Mouse (Mus musculus) heart, postnatal 25 days (tissue): ENCODE results near the gene Pllp. TPM values are rescaled to one million over a fixed set of nuclear protein-coding genes. Genes with fewer than 3 reads are reported as not detected.

Experiments used
- DNase-seq: peaks from one replicate; pipeline ENCODE4 v3.0.0; 2022; ENCODE audit warnings: low spot score
- intact Hi-C: fragments of 180-260 bp; cut with DNase I; formaldehyde crosslinking; loops from one replicate; pipeline ENCODE4 v1.15.1; 2025
- total RNA-seq, 2 experiments: library from RNA; stranded (reverse); gene quantifications; 2 replicates each; pipeline ENCODE4 v1.2.3; 2021

The Pllp gene
- total RNA-seq, 2 experiments from 2014 or later = 0.39 TPM; not detected in 1

- intact Hi-C loops = no loop called here
- no peak for DNase-seq
Measured at GRCm38 (mm10) chr8:94664722-94665121, 31.4 kb downstream of the Pllp start.

- DNase-seq = no peak
- intact Hi-C loops = no loop called here
Measured at GRCm38 (mm10) chr8:94660418-94660817, 35.7 kb downstream of the Pllp start.

DNA sequence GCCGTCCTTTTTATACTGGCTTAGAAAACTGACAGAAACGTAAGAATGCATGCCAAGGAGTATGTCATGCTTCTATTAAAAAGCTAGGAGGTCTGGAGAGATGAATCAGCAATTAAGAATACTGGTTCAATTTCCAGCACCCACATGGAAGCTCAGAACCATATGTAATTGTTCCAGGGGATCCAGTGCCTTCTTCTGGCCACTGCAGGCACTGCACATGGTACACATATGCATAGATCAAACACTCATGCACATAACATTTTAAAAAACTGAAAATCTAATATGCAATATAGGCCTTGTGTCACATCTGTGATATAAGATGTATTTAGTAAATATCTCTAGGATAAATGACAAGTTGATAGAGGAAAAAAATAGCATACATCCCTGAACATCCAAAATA, 38.0 kb downstream of the Pllp start:
- intact Hi-C loops = loop anchor here (5.0 kb wide), 1 partner anchor 56 kb away; the partner anchor contains the start of genes Fam192a and Rspry1
- no peak for DNase-seq

DNA sequence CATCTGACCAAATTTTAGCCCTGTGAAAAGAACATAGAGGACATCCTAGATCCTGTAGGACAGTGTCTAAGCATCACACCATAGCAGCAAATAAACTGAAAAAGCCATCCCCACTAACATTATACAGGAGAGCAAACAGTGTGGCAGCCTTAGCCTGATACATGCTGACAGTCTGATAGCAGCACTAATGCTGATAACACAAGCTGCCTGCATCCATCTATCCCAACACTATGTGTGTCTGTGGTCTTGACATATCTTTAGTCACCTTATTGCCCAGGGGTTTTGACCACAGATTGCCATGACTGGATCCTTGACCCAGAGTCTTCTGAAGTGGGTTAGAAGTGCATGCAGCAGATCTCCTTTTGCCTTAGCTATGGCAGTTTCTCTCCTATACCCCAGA, 41.1 kb downstream of the Pllp start:
- no peak for DNase-seq
- intact Hi-C loops = loop anchor here (5.0 kb wide), 1 partner anchor 53 kb away; the partner anchor contains the start of genes Fam192a and Rspry1

DNA sequence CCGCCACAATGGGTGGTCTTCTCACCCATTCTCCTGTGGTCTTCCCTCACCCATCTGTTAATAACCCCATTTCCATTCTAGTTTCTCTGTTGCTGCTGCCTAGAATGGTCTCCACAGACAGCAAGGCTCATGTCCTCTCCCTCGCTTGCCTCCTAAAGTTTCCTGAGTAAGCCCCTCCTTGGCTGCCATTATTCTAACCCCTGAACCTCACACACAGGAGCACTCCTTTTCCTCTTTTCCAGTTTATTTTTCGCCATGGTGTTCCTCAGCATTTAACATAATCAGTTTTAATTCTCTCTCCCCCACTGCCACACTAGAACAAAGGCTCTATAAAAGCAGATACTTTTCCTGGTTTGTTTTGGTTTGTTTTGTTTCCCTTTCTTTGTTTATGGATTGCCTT, 43.1 kb downstream of the Pllp start:
- no peak for DNase-seq
- intact Hi-C loops = no loop called here

DNA sequence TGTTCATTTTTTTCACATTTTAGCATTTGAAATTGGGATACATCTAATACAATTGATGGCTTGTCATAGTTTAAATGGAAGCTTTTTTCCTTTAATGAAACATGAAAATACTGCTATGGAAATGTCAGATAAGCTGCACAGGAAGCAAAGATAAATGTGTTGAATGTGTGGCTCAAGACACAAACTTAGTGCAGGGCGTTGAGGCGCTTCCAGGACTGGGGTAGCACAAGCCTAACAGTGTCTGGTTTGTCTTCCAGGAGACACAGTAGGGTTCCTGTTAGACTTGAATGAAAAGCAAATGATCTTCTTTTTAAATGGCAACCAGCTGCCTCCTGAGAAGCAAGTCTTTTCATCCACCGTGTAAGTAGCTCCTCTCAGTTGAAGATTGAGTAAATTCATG, 46.6 kb downstream of the Pllp start:
- intact Hi-C loops = no loop called here
- no peak for DNase-seq

GRCm38 (mm10) chr8:94646165-94646564, 49.9 kb downstream of the Pllp start:
- DNase-seq = no peak
- intact Hi-C loops = no loop called here

- intact Hi-C loops = no loop called here
- no peak for DNase-seq
Measured at GRCm38 (mm10) chr8:94645202-94645601, 50.9 kb downstream of the Pllp start.

DNA sequence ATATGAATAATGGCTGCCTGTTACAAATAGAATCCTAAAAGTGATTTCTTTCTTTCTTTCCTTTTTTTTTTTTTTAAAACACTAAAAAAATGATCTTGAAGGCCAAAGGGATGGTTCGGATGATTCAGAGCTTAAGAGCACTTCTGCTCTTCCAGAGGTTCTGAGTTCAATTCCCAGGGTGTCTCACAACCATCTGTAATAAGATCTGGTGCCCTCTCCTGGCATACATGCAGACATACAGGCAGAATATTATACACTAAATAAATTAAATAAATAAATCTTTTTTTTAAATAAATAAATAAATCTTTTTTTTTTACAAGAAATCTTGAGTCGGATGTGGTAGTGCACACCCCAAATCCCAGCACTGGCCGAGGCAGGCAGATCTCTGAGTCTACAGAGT, 54.1 kb downstream of the Pllp start:
- intact Hi-C loops = no loop called here
- DNase-seq = no peak

- intact Hi-C loops = no loop called here
- no peak for DNase-seq
Measured at GRCm38 (mm10) chr8:94641183-94641582, 54.9 kb downstream of the Pllp start.

GRCm38 (mm10) chr8:94634211-94634610, 61.9 kb downstream of the Pllp start:
- DNase-seq = no peak
- intact Hi-C loops = no loop called here

GRCm38 (mm10) chr8:94633564-94634194, 62.4 kb downstream of the Pllp start:
- intact Hi-C loops = no loop called here
- DNase-seq = no peak

Other genes with a start within 250 kb of the Pllp start
- 1 to 10 TPM; 3.5 to 5.1 TPM for gene Cpne2, start 163.3 kb downstream of the Pllp start, total RNA-seq
- gene Rspry1, start 94.3 kb downstream of the Pllp start, total RNA-seq = 10 to 100 TPM; 11.2 to 12.4 TPM
- gene Fam192a, start 94.3 kb downstream of the Pllp start, total RNA-seq = 10 to 100 TPM; 18.4 to 20.5 TPM
- 10 to 100 TPM; 82.3 to 84.2 TPM for gene Arl2bp, start 29.7 kb downstream of the Pllp start, total RNA-seq
- gene Ccl22, start 49.3 kb upstream of the Pllp start, total RNA-seq = not detected
- gene Cx3cl1, start 75.7 kb upstream of the Pllp start, total RNA-seq = 1 to 10 TPM; 2.2 to 4.0 TPM
- gene Ccl17, start 114.2 kb upstream of the Pllp start, total RNA-seq = not detected
- gene Coq9, start 142.0 kb upstream of the Pllp start, total RNA-seq = 100 to 1,000 TPM; 542 TPM
- 10 to 100 TPM; 73.7 to 80.1 TPM for gene Ciapin1, start 142.1 kb upstream of the Pllp start, total RNA-seq
- 10 to 100 TPM; 57.5 to 64.3 TPM for gene Polr2c, start 161.2 kb upstream of the Pllp start, total RNA-seq
- 10 to 100 TPM; 17.5 to 21.4 TPM for gene Dok4, start 180.1 kb upstream of the Pllp start, total RNA-seq
- 1 to 10 TPM; 6.3 to 7.2 TPM for gene Ccdc102a, start 221.8 kb upstream of the Pllp start, total RNA-seq
- gene Adgrg5, start 227.4 kb upstream of the Pllp start, total RNA-seq = under 1 TPM; 0.29 to 0.34 TPM